Mouse (Mus musculus) granulocyte monocyte progenitor cell, adult 5-6 weeks (primary cell): Measurements from ENCODE around the gene Tbc1d8. TPM values are rescaled to one million over a fixed set of nuclear protein-coding genes. Genes with fewer than 3 reads are reported as not detected.

Experiments
- ATAC-seq: replicated peaks from 2 replicates; pipeline ENCODE4 v1.8.0; 2016; ENCODE audit warnings: mild to moderate bottlenecking, moderate TSS enrichment, inconsistent platforms; ENCODE audit not compliant: poor library complexity, severe bottlenecking
- total RNA-seq, 2 experiments: library from RNA; stranded (forward) in 1 of 2; stranded (reverse) in 1 of 2; fragments of 200-712, 200-1000 nt in 1 of 2; fragments of >200 nt in 1 of 2; fragmentation: Nextera tagmentation in 1 of 2; gene quantifications; 2 replicates each; pipeline ENCODE4 v1.2.3; 2014 to 2017

Tbc1d8 gene
- total RNA-seq, 2 experiments from 2014 or later, result 9.7 to 44.5 TPM

GRCm38 (mm10) chr1:39482115-39482815, 3.7 kb upstream of the Tbc1d8 start:
- peak; percentile 54 for ATAC-seq

DNA sequence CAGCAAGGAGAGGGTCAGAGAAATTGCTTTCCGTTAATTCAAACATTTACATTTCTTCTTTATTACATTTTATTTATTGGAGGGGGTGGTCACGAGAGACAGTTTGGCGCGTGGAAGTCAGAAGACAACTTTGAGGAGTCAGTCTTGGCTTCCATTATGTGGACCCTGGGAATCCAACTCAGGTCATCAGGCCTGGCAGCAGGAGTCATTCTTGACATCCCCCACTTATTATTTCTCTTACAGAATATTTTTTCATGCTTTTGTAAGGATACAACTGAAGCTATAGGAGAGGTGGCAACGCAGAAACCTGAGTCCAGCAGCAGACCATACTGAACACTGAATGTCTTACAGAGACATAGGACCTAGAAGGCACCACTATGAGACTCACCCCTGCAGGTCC, 699 bp upstream of the Tbc1d8 start:
- no peak for ATAC-seq

DNA sequence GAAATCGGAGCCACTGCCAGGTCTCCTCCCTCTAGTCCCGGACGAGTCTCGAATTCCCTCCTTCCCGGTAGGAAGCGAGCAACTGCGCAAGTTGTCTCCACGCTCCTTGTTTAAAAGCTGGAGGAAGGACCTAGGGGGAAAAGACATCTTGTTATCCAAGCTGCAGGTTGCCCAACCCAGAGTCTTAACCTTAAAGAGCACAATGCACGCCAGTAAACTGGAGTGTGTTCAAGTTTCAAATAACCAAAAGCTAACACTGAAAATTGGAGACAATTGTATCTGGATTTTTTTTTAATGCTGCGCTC, 293 bp upstream of the Tbc1d8 start:
- peak; percentile 8; the same call in 1 of the 2 replicates for ATAC-seq

- ATAC-seq, result no peak
These were observed 1.5 kb downstream of the Tbc1d8 start for GRCm38 (mm10) chr1:39477064-39477463.

DNA sequence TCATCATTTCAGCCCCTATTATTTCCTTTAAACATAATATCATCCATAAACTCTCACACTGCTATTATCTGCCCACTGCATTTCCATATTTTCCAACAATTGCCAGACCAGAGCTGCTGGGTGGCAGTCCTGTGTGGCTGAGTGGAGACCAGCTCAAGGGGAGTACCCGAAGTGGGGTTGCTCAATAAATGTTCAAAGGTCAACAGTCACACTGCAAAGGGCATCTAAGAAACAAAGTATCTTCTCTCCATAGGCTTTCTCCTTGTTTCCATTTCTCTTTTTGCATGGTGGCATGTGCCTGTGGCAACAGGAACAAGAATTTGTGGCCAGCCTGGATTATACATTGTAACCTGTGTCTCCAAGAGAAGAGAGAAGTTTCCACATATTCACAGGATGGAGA, 2.2 kb downstream of the Tbc1d8 start:
- peak; percentile 31 for ATAC-seq

DNA sequence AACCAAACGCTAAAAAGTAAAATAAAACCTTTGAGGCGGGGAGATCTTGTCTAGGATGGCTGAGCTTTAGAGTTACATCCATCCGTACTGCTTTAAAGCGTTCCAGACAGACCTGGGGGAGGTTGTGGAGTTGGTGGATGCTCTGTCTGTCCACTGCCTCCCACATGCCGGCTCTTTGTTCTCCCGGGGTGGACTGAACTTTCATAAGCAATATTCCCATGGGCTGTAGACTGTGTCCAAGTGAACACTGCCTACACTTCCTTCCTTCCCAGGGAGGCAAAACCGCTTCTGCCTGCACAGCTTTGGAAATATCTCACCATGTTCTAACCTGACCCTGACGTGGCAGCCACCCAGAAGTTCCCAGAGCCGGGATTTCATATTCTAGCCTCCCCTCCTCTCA, 4.0 kb downstream of the Tbc1d8 start:
- ATAC-seq, result no peak

DNA sequence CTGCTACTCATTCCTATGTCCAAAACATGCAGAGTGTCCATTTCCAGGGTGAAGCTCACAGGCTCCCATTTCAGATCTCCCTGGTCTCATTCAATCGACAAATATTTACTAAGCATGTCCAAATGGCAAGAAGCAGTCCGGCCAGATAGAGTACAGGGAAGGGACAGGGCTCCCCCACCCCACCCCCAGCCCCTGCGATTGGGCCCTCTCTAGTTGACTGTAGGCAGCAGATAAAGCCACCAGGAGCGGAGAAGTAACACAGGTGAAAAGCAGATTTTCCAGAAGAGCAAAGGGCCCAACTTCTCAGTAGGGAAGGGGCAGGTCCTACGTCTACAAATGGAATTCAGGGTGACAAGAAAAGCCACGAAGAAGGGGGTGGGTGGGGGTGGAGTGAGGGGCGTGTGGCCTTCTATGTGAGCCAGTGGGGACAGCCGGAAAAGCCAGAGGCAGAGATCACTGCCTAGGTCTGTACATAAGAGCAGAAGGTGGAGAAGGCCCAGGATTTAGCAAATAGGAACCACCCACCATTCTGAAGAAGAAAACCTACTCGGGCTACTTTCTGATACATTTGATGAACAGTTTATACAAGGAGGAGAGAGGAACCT, 7.2 kb downstream of the Tbc1d8 start:
- no peak for ATAC-seq

DNA sequence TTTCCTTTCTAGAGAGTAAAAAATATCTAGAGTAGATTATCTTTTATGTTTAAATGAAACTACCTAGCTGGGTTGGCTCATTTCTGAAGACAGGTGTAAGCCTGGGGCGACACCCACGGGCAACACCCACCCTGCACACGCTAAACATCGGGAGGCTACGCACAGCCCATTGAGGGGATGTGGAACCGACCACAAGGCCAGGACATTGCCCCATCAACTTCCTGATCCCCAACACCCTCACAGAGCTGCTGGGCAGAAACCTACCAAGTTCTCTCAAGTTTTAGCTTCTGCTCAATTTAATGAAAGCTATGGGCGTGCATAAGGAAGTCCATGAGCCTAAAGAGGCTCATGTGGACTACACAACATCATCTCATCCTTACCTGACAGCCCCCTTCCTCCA, 9.6 kb downstream of the Tbc1d8 start:
- peak; percentile 99 for ATAC-seq

DNA sequence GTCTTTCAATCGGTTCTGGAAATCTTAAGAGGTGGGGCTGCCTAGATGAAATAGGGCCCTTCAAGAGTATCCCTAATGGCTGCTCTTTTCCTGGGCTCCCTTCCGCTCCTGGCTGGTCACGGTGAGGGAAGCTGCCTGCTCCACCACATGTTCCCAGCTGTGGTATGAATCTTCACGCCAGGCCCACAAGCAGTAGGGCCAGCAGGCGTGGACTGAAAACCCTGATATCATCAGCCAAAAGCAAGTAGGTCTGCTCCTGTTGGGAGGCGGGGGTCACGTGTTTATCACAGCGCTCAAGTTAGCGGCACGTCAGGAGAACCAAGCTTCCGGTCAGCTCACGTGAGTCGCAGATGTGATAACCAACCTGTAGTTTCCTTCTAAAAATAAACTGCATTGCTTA, 12.0 kb downstream of the Tbc1d8 start:
- no peak for ATAC-seq

- no peak for ATAC-seq
These were observed 13.8 kb downstream of the Tbc1d8 start for GRCm38 (mm10) chr1:39464760-39465159.

GRCm38 (mm10) chr1:39462937-39463444, 15.6 kb downstream of the Tbc1d8 start:
- ATAC-seq, result no peak

GRCm38 (mm10) chr1:39462036-39462435, 16.5 kb downstream of the Tbc1d8 start:
- ATAC-seq, result no peak; the same call in 1 of the 2 replicates

GRCm38 (mm10) chr1:39460495-39460894, 18.1 kb downstream of the Tbc1d8 start:
- no peak for ATAC-seq

- ATAC-seq, result no peak
These were observed 20.4 kb downstream of the Tbc1d8 start for GRCm38 (mm10) chr1:39457887-39458874.

DNA sequence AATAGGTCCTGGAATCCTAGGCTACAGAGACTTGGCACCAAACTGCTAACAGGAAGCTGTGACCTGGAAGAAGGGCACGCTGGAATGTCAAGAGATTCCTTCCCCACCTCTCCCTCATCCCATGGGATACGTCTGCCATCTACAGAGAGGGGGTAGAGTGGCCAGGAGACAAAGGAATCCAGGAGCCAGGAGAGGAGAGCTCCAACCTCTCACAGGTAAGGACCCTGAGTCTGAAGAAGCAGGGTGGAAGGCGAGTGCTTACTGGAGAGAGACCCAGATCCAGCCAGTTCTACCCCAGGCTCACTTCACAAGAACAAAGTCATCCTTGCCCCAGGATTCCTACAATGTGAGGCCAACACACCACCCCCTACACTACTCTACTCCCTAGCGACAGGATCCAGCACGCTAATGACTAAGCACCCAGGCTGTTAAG, 22.1 kb downstream of the Tbc1d8 start:
- ATAC-seq, result no peak

GRCm38 (mm10) chr1:39455350-39456023, 23.1 kb downstream of the Tbc1d8 start:
- ATAC-seq, result peak; percentile 74

DNA sequence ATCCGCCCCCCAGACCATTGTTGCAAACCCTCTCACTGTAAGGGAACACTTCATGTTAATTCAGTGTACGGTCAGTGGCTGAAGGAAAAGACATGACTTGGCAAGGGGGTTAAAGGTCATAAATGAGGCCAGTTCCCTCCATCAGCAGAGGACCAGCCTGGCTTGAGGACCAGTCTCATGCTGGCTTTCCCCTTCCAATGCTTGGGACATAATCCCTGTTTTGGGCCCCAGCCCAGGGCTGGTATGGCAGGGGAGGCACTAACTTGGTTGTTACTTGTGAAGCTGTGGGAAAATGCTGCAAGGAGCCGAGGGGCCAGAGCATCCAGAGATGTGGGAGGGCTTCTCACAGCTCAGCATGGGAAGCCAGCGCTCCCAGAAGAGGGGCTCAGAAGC, 23.8 kb downstream of the Tbc1d8 start:
- ATAC-seq, result no peak

GRCm38 (mm10) chr1:39454108-39454782, 24.3 kb downstream of the Tbc1d8 start:
- ATAC-seq, result no peak

GRCm38 (mm10) chr1:39452203-39452602, 26.4 kb downstream of the Tbc1d8 start:
- no peak for ATAC-seq
